Mouse (Mus musculus) thymus, adult 2 months (tissue): ENCODE measurements around the gene Agrp. TPM values are rescaled to one million over a fixed set of nuclear protein-coding genes. Genes with fewer than 3 reads are reported as not detected.

Experiments
- DNase-seq: peaks from one replicate; pipeline ENCODE4 v3.0.0; 2021
- H3K27ac ChIP-seq: fragments of 200-500 bp; 2 replicates; pipeline ENCODE4 v1.5.1; 2012; ENCODE audit warnings: low read length, control low read depth; ENCODE audit not compliant: control insufficient read depth, insufficient read depth
- H3K27me3 ChIP-seq: fragments of 200-500 bp; 2 replicates; pipeline ENCODE4 v1.6.1; 2012; ENCODE audit warnings: mild to moderate bottlenecking, low read length, moderate library complexity, mixed read lengths; ENCODE audit not compliant: control insufficient read depth, insufficient read depth
- H3K36me3 ChIP-seq: fragments of 200-500 bp; 2 replicates; pipeline ENCODE4 v1.6.1; 2012; ENCODE audit warnings: mild to moderate bottlenecking, low read length, moderate library complexity; ENCODE audit not compliant: control insufficient read depth, insufficient read depth
- H3K4me1 ChIP-seq: fragments of 200-500 bp; replicated peaks from 2 replicates; pipeline ENCODE4 v1.6.1; 2012; ENCODE audit warnings: low read length; ENCODE audit not compliant: control insufficient read depth, insufficient read depth
- H3K4me3 ChIP-seq: fragments of 200-500 bp; 2 replicates; pipeline ENCODE4 v1.5.1; 2012; ENCODE audit warnings: mild to moderate bottlenecking, low read length, control low read depth, moderate library complexity; ENCODE audit not compliant: control insufficient read depth, insufficient read depth
- CTCF ChIP-seq: fragments of 200-500 bp; IDR thresholded peaks from 2 replicates; pipeline ENCODE4 v1.5.1; 2012; ENCODE audit warnings: mild to moderate bottlenecking, control low read depth, low read length, moderate library complexity, borderline replicate concordance; ENCODE audit not compliant: control insufficient read depth, poor library complexity, insufficient read depth; ENCODE audit errors: extremely low read depth
- POLR2A ChIP-seq: fragments of 200-500 bp; IDR thresholded peaks from 2 replicates; pipeline ENCODE4 v1.6.1; 2012; ENCODE audit warnings: mild to moderate bottlenecking, low read length, control low read depth, moderate library complexity; ENCODE audit not compliant: control insufficient read depth, poor library complexity, insufficient read depth; ENCODE audit errors: extremely low read depth
- WGBS: fragments of 180-500 bp; shearing (Covaris S2); methylation state at CpG from one replicate; pipeline ENCODE4 v1.1.7; 2018; 5-methylcytosine and 5-hydroxymethylcytosine counted together
- polyA plus RNA-seq: library from polyadenylated mRNA; depleted of rRNA; stranded (reverse); fragments of >200 nt; gene quantifications from 2 replicates; pipeline ENCODE4 v1.2.3, GENCODE M21; 2012

Agrp gene
- polyA plus RNA-seq, 1 experiment = 1.00 TPM

GRCm38 (mm10) chr8:105527110-105527509 is 110.1 kb downstream of the Agrp start:
- no peak overlapping the region for H3K4me3 ChIP-seq
- H3K27ac ChIP-seq = no peak overlapping the region
- no peaks in the 10 kb centered on the region for H3K27me3 ChIP-seq
- 91% methylated on average over 2 of the region's 2 CpGs for WGBS
- no peak for TF ChIP-seq CTCF
- no peak for TF ChIP-seq POLR2A
- no peak for DNase-seq
- peaks cover 10% of the 10 kb centered on the region; the same call in 1 of the 2 replicates for H3K36me3 ChIP-seq
- no peaks in the 10 kb centered on the region for H3K4me1 ChIP-seq

- Histone ChIP-seq H3K4me1 (peaks cover 8% of the 10 kb centered on the region; the same call in 1 of the 2 replicates), H3K36me3 (no peaks in the 10 kb centered on the region; the same call in 1 of the 2 replicates), H3K27me3 (no peaks in the 10 kb centered on the region; the same call in 1 of the 2 replicates), H3K27ac (no peak overlapping the region), H3K4me3 (no peak overlapping the region)
- DNase-seq = no peak
- TF ChIP-seq CTCF (no peak), POLR2A (no peak)
- WGBS = 94% methylated on average over 9 of the region's 9 CpGs
Observed at GRCm38 (mm10) chr8:105522890-105523289, 114.3 kb downstream of the Agrp start.

GRCm38 (mm10) chr8:105521995-105522769 is 115.0 kb downstream of the Agrp start:
- 96% methylated on average over 21 of the region's 21 CpGs for WGBS

GRCm38 (mm10) chr8:105521061-105521460 is 116.1 kb downstream of the Agrp start:
- peaks cover 10% of the 10 kb centered on the region; the same call in 1 of the 2 replicates for H3K4me1 ChIP-seq
- 83% methylated on average over 3 of the region's 3 CpGs for WGBS
- TF ChIP-seq POLR2A (no peak), CTCF (no peak)

More at GRCm38 (mm10) chr8:105521995-105522769, 115.0 kb downstream of the Agrp start:
- no peaks in the 10 kb centered on the region; the same call in 1 of the 2 replicates for H3K36me3 ChIP-seq
- DNase-seq = no peak
- TF ChIP-seq CTCF (no peak), POLR2A (no peak)
- H3K27me3 ChIP-seq = peaks cover 3% of the 10 kb centered on the region; the same call in 1 of the 2 replicates
- H3K4me3 ChIP-seq = no peak overlapping the region
- no peak overlapping the region for H3K27ac ChIP-seq
- peaks cover 8% of the 10 kb centered on the region; the same call in 1 of the 2 replicates for H3K4me1 ChIP-seq

GRCm38 (mm10) chr8:105520521-105520920 is 116.7 kb downstream of the Agrp start:
- Histone ChIP-seq H3K4me3 (no peak overlapping the region), H3K36me3 (no peaks in the 10 kb centered on the region; the same call in 1 of the 2 replicates), H3K4me1 (peaks cover 10% of the 10 kb centered on the region; the same call in 1 of the 2 replicates), H3K27ac (no peak overlapping the region), H3K27me3 (peaks cover 3% of the 10 kb centered on the region; the same call in 1 of the 2 replicates)
- no peak for DNase-seq
- TF ChIP-seq POLR2A (no peak), CTCF (no peak)
- WGBS = 93% methylated on average over 5 of the region's 5 CpGs

More at GRCm38 (mm10) chr8:105521061-105521460, 116.1 kb downstream of the Agrp start:
- no peak for DNase-seq
- Histone ChIP-seq H3K4me3 (no peak overlapping the region), H3K36me3 (no peaks in the 10 kb centered on the region; the same call in 1 of the 2 replicates), H3K27me3 (peaks cover 3% of the 10 kb centered on the region; the same call in 1 of the 2 replicates), H3K27ac (no peak overlapping the region)

- H3K27me3 ChIP-seq = peaks cover 3% of the 10 kb centered on the region; the same call in 1 of the 2 replicates
- no peak overlapping the region for H3K27ac ChIP-seq
- peaks cover 10% of the 10 kb centered on the region; the same call in 1 of the 2 replicates for H3K4me1 ChIP-seq
- no peak for TF ChIP-seq POLR2A
- TF ChIP-seq CTCF = no peak
- H3K4me3 ChIP-seq = no peak overlapping the region
- H3K36me3 ChIP-seq = no peaks in the 10 kb centered on the region
- no peak for DNase-seq
- WGBS = 29% methylated on average over 2 of the region's 2 CpGs
Observed at GRCm38 (mm10) chr8:105519591-105519990, 117.6 kb downstream of the Agrp start.
